In genomic region chr17:36914108-36914507, GRCm38 (mm10) we compare ENCODE assay signal across 9 mouse cellular contexts. TPM values are rescaled to one million over a fixed set of nuclear protein-coding genes. Genes with fewer than 3 reads are reported as not detected.
DNase-seq lines count a peak whose midpoint lies in the region; ATAC-seq and TF ChIP-seq lines count a peak whose summit lies in the region.
"Had no signal": no experiment of that assay in that cellular context is flagged by ENCODE, and none has a peak within 500 bp of the region (broad histone marks: within the 10 kb centered on the region; RNA-seq: fewer than 3 reads in every experiment).

No protein-coding gene starts in this region.

- H3K36me3 ChIP-seq in forebrain, embryonic 11.5 days (ENCODE audit: control insufficient read depth, insufficient read depth, low read length) = no peaks in the 10 kb centered on the region
- no peaks in the 10 kb centered on the region for H3K36me3 ChIP-seq in forebrain, embryonic 12.5 days (replicated peaks)

- H3K4me3 ChIP-seq in forebrain, embryonic 11.5 days (ENCODE audit: low read depth, low read length) = no peak overlapping the region
- no peak overlapping the region for H3K4me3 ChIP-seq in forebrain, embryonic 12.5 days (replicated peaks)

- CTCF ChIA-PET in Patski (lab: Charles Lee) = interaction anchor here (0.8 to 7.7 kb wide), 19 partner anchors 9 to 134 kb away, joined by 3 to 51 read pairs (median 6); partner anchors contain the start of genes Trim31 and Trim40

- POLR2A ChIA-PET in Patski (lab: Charles Lee) = interaction anchor here (1.2 kb wide), 1 partner anchor 132 kb away, joined by 3 read pairs; no protein-coding TSS in a partner anchor

- TF ChIP-seq CTCF in Patski (IDR thresholded peaks at IDR 0.05) = peak; percentile 71

- no peak overlapping the region for H3K9ac ChIP-seq in forebrain, embryonic 11.5 days (ENCODE audit: low read length)
- H3K9ac ChIP-seq in forebrain, embryonic 12.5 days = no peak overlapping the region

- DNase-seq in forebrain, embryonic 11.5 days (ENCODE audit: low spot score) = peak; percentile 82
- no peak for DNase-seq in Patski (ENCODE audit: low read depth, low spot score)
- DNase-seq in cerebellum, postnatal 14 days = peak; percentile 87 to 93
- peak; percentile 81 for DNase-seq in gastrocnemius, postnatal 10 days
- peak; percentile 66 for DNase-seq in layer of hippocampus, adult 9-10 months (ENCODE audit: low spot score)
- DNase-seq in lung, postnatal 4 days = peak; percentile 27 to 75
- DNase-seq in spleen, adult 12 weeks (ENCODE audit: low spot score) = peak; percentile 45

- no peaks in the 10 kb centered on the region for H3K9me3 ChIP-seq in forebrain, embryonic 11.5 days (ENCODE audit: control insufficient read depth, low read length)
- H3K9me3 ChIP-seq in forebrain, embryonic 12.5 days = no peaks in the 10 kb centered on the region

- H3K27me3 ChIP-seq in forebrain, embryonic 11.5 days (ENCODE audit: control insufficient read depth, insufficient read depth, low read length) = no peaks in the 10 kb centered on the region
- no peaks in the 10 kb centered on the region for H3K27me3 ChIP-seq in forebrain, embryonic 12.5 days
- H3K27me3 ChIP-seq in Patski = peaks cover 5% of the 10 kb centered on the region

- in situ Hi-C loops in Patski (cut with MboI; ENCODE audit: low pct_unique_long_range_greater_than_20kb) = no loop called here

- H3K27ac ChIP-seq in forebrain, embryonic 11.5 days (ENCODE audit: low read depth, low read length) = no peak overlapping the region
- H3K27ac ChIP-seq in forebrain, embryonic 12.5 days = no peak overlapping the region
- H3K27ac ChIP-seq: macrophage had no signal

- 0 out of 2 replicates have a peak, but pooled peaks have one; percentile 56 for ATAC-seq in forebrain, embryonic 11.5 days (replicated peaks; ENCODE audit: low FRiP score)
- ATAC-seq in forebrain, embryonic 12.5 days (ENCODE audit: low FRiP score) = no peak
- ATAC-seq in Patski = peak; percentile 76

- H3K4me2 ChIP-seq in forebrain, embryonic 11.5 days (ENCODE audit: low read depth, low read length, severe bottlenecking) = no peak overlapping the region
- H3K4me2 ChIP-seq in forebrain, embryonic 12.5 days = no peak overlapping the region

- H3K4me1 ChIP-seq in forebrain, embryonic 11.5 days (replicated peaks; ENCODE audit: control insufficient read depth, insufficient read depth, low read length) = no peaks in the 10 kb centered on the region
- H3K4me1 ChIP-seq in forebrain, embryonic 12.5 days = no peaks in the 10 kb centered on the region

- 11% methylated on average over 2 of the region's 2 CpGs for WGBS in forebrain, embryonic 11.5 days
- 15% methylated on average over 2 of the region's 2 CpGs for WGBS in forebrain, embryonic 12.5 days

RNA-seq across cellular contexts. Expression of gene Trim31, which starts 16.2 kb away (rescaled TPM):
- not detected in 2 replicates for polyA plus RNA-seq in forebrain, embryonic 11.5 days (2014; fragmentation: Nextera tagmentation; extraction: Ambion mirVana)
- not detected in 2 replicates for polyA plus RNA-seq in forebrain, embryonic 12.5 days (2016; fragmentation: Nextera tagmentation; extraction: Ambion mirVana)
- not detected for polyA plus RNA-seq in Patski (2021)
- not detected for total RNA-seq in gastrocnemius, postnatal 10 days (2021)
- polyA plus RNA-seq: macrophage had no signal

RNA-seq across cellular contexts. Expression of gene Trim40, which starts 24.2 kb away (rescaled TPM):
- polyA plus RNA-seq in forebrain, embryonic 11.5 days (2014; fragmentation: Nextera tagmentation; extraction: Ambion mirVana) = not detected in 2 replicates
- polyA plus RNA-seq in forebrain, embryonic 12.5 days (2016; fragmentation: Nextera tagmentation; extraction: Ambion mirVana) = not detected in 2 replicates
- not detected for polyA plus RNA-seq in Patski (2021)
- not detected for total RNA-seq in gastrocnemius, postnatal 10 days (2021)
- polyA plus RNA-seq: macrophage had no signal

RNA-seq across cellular contexts. Expression of gene Rnf39, which starts 28.6 kb away (rescaled TPM):
- 0.33 and 0.44 TPM in 2 replicates for polyA plus RNA-seq in forebrain, embryonic 11.5 days (2014; fragmentation: Nextera tagmentation; extraction: Ambion mirVana)
- 0.47 TPM in 1 of 2 replicates, not detected in the other for polyA plus RNA-seq in forebrain, embryonic 12.5 days (2016; fragmentation: Nextera tagmentation; extraction: Ambion mirVana)
- polyA plus RNA-seq in Patski (2021) = 0.45 TPM
- under 1 TPM in 1 of 2 experiments, not detected in 1; 0.47 TPM for total RNA-seq in gastrocnemius, postnatal 10 days (2021)
- polyA plus RNA-seq: macrophage had no signal

RNA-seq across cellular contexts. Expression of gene Ppp1r11, which starts 37.4 kb away (rescaled TPM):
- 142 and 149 TPM in 2 replicates for polyA plus RNA-seq in forebrain, embryonic 11.5 days (2014; fragmentation: Nextera tagmentation; extraction: Ambion mirVana)
- 136 and 146 TPM in 2 replicates for polyA plus RNA-seq in forebrain, embryonic 12.5 days (2016; fragmentation: Nextera tagmentation; extraction: Ambion mirVana)
- 56.1 TPM for polyA plus RNA-seq in Patski (2021)
- 10 to 100 TPM; 62.6 to 63.5 TPM for total RNA-seq in gastrocnemius, postnatal 10 days (2021)

RNA-seq across cellular contexts. Expression of gene Znrd1, which starts 44.3 kb away (rescaled TPM):
- 83.2 and 86.6 TPM in 2 replicates for polyA plus RNA-seq in forebrain, embryonic 11.5 days (2014; fragmentation: Nextera tagmentation; extraction: Ambion mirVana)
- 79.5 and 86.7 TPM in 2 replicates for polyA plus RNA-seq in forebrain, embryonic 12.5 days (2016; fragmentation: Nextera tagmentation; extraction: Ambion mirVana)
- polyA plus RNA-seq in Patski (2021) = 42.1 TPM
- total RNA-seq in gastrocnemius, postnatal 10 days (2021) = 10 to 100 TPM; 19.6 to 23.2 TPM
